Mouse (Mus musculus): ENCODE results near the gene Inca1. TPM values are rescaled to one million over a fixed set of nuclear protein-coding genes. Genes with fewer than 3 reads are reported as not detected.

The Inca1 gene
- polyA plus RNA-seq, 1 experiment, result 4.0 TPM

GRCm38 (mm10) chr11:70700613-70701012, 658 bp upstream of the Inca1 start:
- peak; percentile 70 to 75 for DNase-seq
- no peak for TF ChIP-seq CTCF (IDR thresholded peaks at IDR 0.05; ENCODE audit: borderline replicate concordance, insufficient read depth, low read depth, low read length)
- TF ChIP-seq POLR2A (IDR thresholded peaks at IDR 0.05; ENCODE audit: borderline replicate concordance, insufficient read depth, low read length), result no peak
- WGBS, result under 1% methylated on average over 34 of the region's 34 CpGs
- no peaks in the 10 kb centered on the region for H3K27me3 ChIP-seq (ENCODE audit: control insufficient read depth, insufficient read depth, low read length)
- H3K4me3 ChIP-seq (replicated peaks; ENCODE audit: insufficient read depth, low read depth, low read length), result peak overlapping the region; percentile 63
- peak overlapping the region; percentile 35; the same call in 1 of the 2 replicates for H3K27ac ChIP-seq (ENCODE audit: insufficient read depth, low read length)
- H3K4me1 ChIP-seq (ENCODE audit: control insufficient read depth, insufficient read depth, low read length), result peaks cover 10% of the 10 kb centered on the region

GRCm38 (mm10) chr11:70699051-70699450, 904 bp downstream of the Inca1 start:
- 67% methylated on average over 2 of the region's 2 CpGs for WGBS
- H3K27ac ChIP-seq (ENCODE audit: insufficient read depth, low read length), result no peak overlapping the region
- no peak for DNase-seq
- H3K4me1 ChIP-seq (ENCODE audit: control insufficient read depth, insufficient read depth, low read length), result peaks cover 10% of the 10 kb centered on the region
- no peaks in the 10 kb centered on the region for H3K27me3 ChIP-seq (ENCODE audit: control insufficient read depth, insufficient read depth, low read length)
- H3K4me3 ChIP-seq (replicated peaks; ENCODE audit: insufficient read depth, low read depth, low read length), result no peak overlapping the region
- TF ChIP-seq CTCF (IDR thresholded peaks at IDR 0.05; ENCODE audit: borderline replicate concordance, insufficient read depth, low read depth, low read length), result no peak
- TF ChIP-seq POLR2A (IDR thresholded peaks at IDR 0.05; ENCODE audit: borderline replicate concordance, insufficient read depth, low read length), result no peak

- H3K4me3 ChIP-seq (replicated peaks; ENCODE audit: insufficient read depth, low read depth, low read length), result no peak overlapping the region
- no peak overlapping the region for H3K27ac ChIP-seq (ENCODE audit: insufficient read depth, low read length)
- no peaks in the 10 kb centered on the region for H3K27me3 ChIP-seq (ENCODE audit: control insufficient read depth, insufficient read depth, low read length)
- peaks cover 6% of the 10 kb centered on the region for H3K4me1 ChIP-seq (ENCODE audit: control insufficient read depth, insufficient read depth, low read length)
- DNase-seq, result no peak
- WGBS, result 79% methylated on average over 3 of the region's 3 CpGs
- TF ChIP-seq POLR2A (IDR thresholded peaks at IDR 0.05; ENCODE audit: borderline replicate concordance, insufficient read depth, low read length), result no peak
- TF ChIP-seq CTCF (IDR thresholded peaks at IDR 0.05; ENCODE audit: borderline replicate concordance, insufficient read depth, low read depth, low read length), result no peak
Measured at GRCm38 (mm10) chr11:70697376-70697775, 2.6 kb downstream of the Inca1 start.

- Histone ChIP-seq H3K4me3 (replicated peaks; ENCODE audit: insufficient read depth, low read depth, low read length) (no peak overlapping the region), H3K27me3 (ENCODE audit: control insufficient read depth, insufficient read depth, low read length) (no peaks in the 10 kb centered on the region), H3K4me1 (ENCODE audit: control insufficient read depth, insufficient read depth, low read length) (peaks cover 6% of the 10 kb centered on the region; the same call in 1 of the 2 replicates), H3K27ac (ENCODE audit: insufficient read depth, low read length) (no peak overlapping the region)
- TF ChIP-seq CTCF (IDR thresholded peaks at IDR 0.05; ENCODE audit: borderline replicate concordance, insufficient read depth, low read depth, low read length), result no peak
- TF ChIP-seq POLR2A (IDR thresholded peaks at IDR 0.05; ENCODE audit: borderline replicate concordance, insufficient read depth, low read length), result no peak
- no peak for DNase-seq
- WGBS, result 62% methylated on average over 3 of the region's 3 CpGs
Measured at GRCm38 (mm10) chr11:70693504-70693903, 6.5 kb downstream of the Inca1 start.

GRCm38 (mm10) chr11:70689578-70689977, 10.4 kb downstream of the Inca1 start:
- H3K4me1 ChIP-seq (ENCODE audit: control insufficient read depth, insufficient read depth, low read length), result peaks cover 10% of the 10 kb centered on the region; the same call in 1 of the 2 replicates
- no peak for DNase-seq
- TF ChIP-seq CTCF (IDR thresholded peaks at IDR 0.05; ENCODE audit: borderline replicate concordance, insufficient read depth, low read depth, low read length), result no peak
- no peak for TF ChIP-seq POLR2A (IDR thresholded peaks at IDR 0.05; ENCODE audit: borderline replicate concordance, insufficient read depth, low read length)
- H3K4me3 ChIP-seq (replicated peaks; ENCODE audit: insufficient read depth, low read depth, low read length), result no peak overlapping the region
- 58% methylated on average over 4 of the region's 4 CpGs for WGBS
- H3K27ac ChIP-seq (ENCODE audit: insufficient read depth, low read length), result 0 out of 2 replicates have a peak overlapping the region, but pooled peaks have one; percentile 67
- no peaks in the 10 kb centered on the region for H3K27me3 ChIP-seq (ENCODE audit: control insufficient read depth, insufficient read depth, low read length)

GRCm38 (mm10) chr11:70688372-70688771, 11.6 kb downstream of the Inca1 start:
- Histone ChIP-seq H3K27me3 (ENCODE audit: control insufficient read depth, insufficient read depth, low read length) (no peaks in the 10 kb centered on the region), H3K27ac (ENCODE audit: insufficient read depth, low read length) (peak overlapping the region; percentile 67), H3K4me1 (ENCODE audit: control insufficient read depth, insufficient read depth, low read length) (peaks cover 12% of the 10 kb centered on the region; the same call in 1 of the 2 replicates), H3K4me3 (replicated peaks; ENCODE audit: insufficient read depth, low read depth, low read length) (peak overlapping the region; percentile 76)
- WGBS, result 0% methylated on average over 8 of the region's 8 CpGs
- TF ChIP-seq POLR2A (IDR thresholded peaks at IDR 0.05; ENCODE audit: borderline replicate concordance, insufficient read depth, low read length), result no peak
- no peak for TF ChIP-seq CTCF (IDR thresholded peaks at IDR 0.05; ENCODE audit: borderline replicate concordance, insufficient read depth, low read depth, low read length)
- no peak for DNase-seq

- TF ChIP-seq POLR2A (IDR thresholded peaks at IDR 0.05; ENCODE audit: borderline replicate concordance, insufficient read depth, low read length) (peak; percentile 74), CTCF (IDR thresholded peaks at IDR 0.05; ENCODE audit: borderline replicate concordance, insufficient read depth, low read depth, low read length) (peak; percentile 29; the same call in 1 of the 2 replicates)
- DNase-seq, result peak; percentile 87 to 94
- Histone ChIP-seq H3K27ac (ENCODE audit: insufficient read depth, low read length) (peak within 1 kb of the TSS; percentile 67), H3K4me3 (replicated peaks; ENCODE audit: insufficient read depth, low read depth, low read length) (peak within 1 kb of the TSS; percentile 76), H3K4me1 (ENCODE audit: control insufficient read depth, insufficient read depth, low read length) (peaks cover 12% of the 10 kb centered on the region; the same call in 1 of the 2 replicates), H3K27me3 (ENCODE audit: control insufficient read depth, insufficient read depth, low read length) (no peaks in the 10 kb centered on the region)
- WGBS, result under 1% methylated on average over 55 of the region's 55 CpGs
Measured at GRCm38 (mm10) chr11:70687601-70688199, 12.3 kb downstream of the Inca1 start, which contains the start of gene Camta2. Camta2 (minus strand) TSS chr11:70688105.

All from cerebellum, adult 2 months (tissue).